Mouse (Mus musculus): ENCODE results near the gene Cblb.

GRCm38 (mm10) chr16:52155030-52155696 is 124.1 kb downstream of the Cblb start:
- TF ChIP-seq CTCF (IDR thresholded peaks at IDR 0.05) (no peak), EP300 (IDR thresholded peaks at IDR 0.05) (no peak)
